Mouse (Mus musculus): ENCODE results near the gene Gm6899.

Gm6899 gene

DNA sequence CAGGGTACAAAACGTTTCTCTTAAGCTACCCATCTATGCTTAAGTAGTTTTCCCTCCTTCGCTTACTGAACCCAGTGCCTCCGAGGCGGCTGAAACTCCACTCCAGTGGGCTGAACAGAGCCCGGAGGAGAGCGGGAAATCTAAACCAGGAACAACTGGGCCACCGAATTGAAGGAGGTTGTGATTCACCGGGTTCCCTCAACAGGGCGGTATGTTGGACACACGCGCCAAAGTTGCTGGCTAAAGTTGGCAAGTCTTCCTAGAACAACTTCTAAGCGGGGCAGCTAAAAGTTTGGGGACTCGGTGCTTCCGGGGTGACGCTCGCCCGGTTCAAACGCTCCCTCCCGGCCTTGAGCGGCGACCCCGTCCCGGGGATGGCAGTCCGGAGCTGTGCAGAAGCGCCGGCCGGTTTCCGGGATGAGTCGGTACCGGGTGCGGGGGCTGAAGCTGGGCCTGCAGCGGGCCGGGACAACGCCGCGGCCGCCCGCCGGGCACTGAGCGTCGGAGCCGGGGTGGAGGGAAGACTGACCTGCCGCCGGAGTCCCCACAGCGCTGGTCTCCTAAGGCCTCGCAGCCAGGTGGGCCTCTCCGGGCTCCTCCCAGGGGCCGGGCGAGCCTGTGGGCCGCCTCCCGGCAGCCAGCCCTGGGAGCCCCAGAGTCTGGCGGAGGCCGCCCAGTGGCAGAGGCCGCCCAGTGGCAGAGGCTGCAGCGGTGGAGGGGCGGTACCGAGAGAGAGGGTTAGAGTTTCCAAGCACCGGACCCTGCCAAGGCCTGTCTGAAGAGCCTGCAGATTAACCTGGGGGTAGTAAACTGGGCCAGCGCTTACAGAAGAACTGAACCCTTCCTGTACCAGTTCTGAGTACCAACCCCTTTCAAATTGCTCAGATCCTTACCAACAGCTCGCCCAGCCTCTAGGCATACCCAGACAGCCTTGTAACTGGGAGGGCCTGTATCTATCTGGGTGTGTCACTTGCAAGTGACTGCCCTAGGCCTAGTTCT, at the start of gene Gm6899, which contains the start of gene Vrk2:
TSS of gene Gm6899 (plus strand) at position 181 of the 999 bp plus-strand sequence.
TSS of gene Vrk2 (minus strand) at position 939 of the 999 bp plus-strand sequence.
- no peak for DNase-seq (ENCODE audit: low read depth, low spot score)

- DNase-seq (ENCODE audit: low read depth, low spot score), result no peak
Observed at GRCm38 (mm10) chr11:26551551-26551950, 41.5 kb upstream of the Gm6899 start.

DNA sequence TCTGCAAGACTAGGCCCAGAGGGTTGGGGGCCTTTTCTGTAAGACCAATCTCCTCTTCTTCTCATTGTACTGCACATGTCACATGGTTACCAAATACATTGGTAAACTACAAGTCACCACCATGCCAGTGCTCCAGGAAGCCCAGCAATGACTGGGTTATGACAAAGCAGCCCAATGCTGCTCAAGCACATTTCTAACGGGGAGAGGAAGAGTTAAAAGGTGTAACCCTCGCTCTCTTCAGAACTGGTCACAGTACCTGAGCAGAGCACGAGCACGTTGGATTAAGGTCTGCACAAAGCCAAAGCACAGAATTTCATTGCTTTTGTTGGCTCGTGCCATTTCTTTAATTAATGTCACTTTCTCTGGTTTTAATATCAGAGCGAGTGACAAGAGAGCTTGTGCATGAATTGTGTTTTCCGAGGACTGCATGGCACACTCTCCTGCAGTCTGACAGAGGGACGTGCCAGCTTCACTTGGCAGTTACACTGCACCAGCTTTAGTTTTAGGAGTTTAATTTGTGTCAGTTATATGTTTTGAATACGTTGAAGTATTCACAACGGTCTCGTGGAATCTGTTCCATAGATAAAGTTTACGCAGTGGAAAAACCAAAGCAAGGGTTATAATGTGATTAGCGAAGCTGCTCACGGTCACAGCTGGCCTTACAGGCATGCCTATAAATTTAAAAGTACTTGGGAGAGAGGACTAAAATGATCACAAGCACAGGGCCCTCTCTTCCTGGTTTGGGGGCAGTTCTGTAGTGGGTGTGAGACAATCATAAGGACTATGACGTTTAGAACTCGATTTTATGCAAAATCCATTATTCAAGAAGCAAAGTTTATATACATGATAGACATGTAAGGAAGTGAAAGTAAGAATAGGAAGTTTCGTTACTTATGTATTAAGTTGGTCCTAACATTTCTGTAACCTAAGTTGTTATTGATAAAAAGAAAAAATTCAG, 7.4 kb upstream of the Gm6899 start:
- DNase-seq (ENCODE audit: low read depth, low spot score), result no peak

DNA sequence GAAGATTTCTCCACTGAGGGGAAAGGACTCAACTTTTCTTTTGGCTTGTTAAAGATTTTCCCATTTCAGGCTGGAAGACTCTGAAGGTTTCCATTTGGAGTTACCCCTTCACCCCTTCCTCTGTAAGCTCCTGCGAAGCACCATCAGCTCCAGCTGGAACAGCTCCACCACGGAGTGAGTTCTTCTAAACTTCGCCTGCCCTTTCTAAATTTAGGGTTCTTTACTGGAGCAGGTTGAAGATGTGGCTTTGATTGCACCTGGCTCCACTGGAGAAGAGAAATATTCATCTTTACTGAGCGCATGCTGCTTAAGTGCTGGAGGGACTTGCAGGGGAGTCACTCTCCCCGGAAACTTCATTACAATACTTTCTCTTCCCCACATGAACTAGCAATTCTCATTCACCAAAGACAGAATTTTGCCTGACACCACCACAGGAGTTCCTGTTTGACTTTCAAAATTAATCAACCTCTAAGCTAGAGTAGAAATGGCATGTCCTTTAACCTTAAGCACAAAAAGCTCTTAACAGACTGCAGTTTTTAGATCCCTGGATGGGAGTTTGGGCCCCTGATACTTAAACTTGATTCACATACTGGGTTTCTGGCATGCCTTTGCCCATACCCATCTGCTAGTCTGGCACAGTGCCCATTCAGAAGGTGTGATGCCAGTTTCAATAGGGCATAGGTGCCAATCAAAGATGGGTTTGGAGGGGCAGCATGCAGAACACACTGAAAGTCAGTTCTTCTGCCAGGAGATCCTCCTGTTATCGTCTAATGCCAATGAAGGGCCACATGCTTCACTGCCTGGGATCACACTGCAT, 6.5 kb upstream of the Gm6899 start:
- DNase-seq (ENCODE audit: low read depth, low spot score), result no peak

DNA sequence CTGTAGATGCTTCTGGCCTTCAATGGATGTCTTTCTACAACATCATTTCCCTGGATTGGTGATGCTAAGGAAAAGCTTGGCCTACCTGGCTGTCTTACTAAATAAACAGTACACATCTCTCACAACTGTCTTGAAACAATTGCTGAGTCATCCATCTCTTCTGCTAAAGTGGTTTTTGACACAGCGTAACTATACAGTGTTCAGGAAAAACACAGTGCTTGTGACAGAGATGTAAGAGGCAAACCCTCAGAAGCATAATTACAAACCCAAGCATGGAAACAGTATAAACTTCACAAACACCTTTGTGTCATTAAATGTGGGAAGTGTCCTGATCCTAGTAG, 5.9 kb upstream of the Gm6899 start:
- no peak for DNase-seq (ENCODE audit: low read depth, low spot score)

- no peak for DNase-seq (ENCODE audit: low read depth, low spot score)
Observed at GRCm38 (mm10) chr11:26592395-26593053, 517 bp upstream of the Gm6899 start.

GRCm38 (mm10) chr11:26594487-26594886, 1.4 kb downstream of the Gm6899 start:
- no peak for DNase-seq (ENCODE audit: low read depth, low spot score)

DNA sequence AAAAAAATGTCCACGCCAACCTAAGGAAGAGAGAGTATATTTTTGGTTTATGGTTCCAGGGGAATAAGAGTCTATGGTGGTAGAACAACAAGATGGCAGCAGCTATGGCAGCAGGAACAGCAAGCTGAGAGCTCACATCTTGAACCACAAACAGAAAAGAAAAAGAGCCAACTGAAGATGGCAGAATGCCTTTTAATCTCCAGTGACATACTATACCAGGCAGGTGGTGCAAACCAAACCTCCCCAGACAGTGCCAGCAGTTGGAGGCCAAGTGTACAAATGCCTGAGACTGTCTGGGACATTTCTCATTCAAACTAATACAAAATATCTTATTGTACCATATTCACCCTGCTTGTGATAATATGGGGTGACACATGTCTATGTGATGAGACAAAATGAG, 3.1 kb downstream of the Gm6899 start:
- DNase-seq (ENCODE audit: low read depth, low spot score), result no peak

DNA sequence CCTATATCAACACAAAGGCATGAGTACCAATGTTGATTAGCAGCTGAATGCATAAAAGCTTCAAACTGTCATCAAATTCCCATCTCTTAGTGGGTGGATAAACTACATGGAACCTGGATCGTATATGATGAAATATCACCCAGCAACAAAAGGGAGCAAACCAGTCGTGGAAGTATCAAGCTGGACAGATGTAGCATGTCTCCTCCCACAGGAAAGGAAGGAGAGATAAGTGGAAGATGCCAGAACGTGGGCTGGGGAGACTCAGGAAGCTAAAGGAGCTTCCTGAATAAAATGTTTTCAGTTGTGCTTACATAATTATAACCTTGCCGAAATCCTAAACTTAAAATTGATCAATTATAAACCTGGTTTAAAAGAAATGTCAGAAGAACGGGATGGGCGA, 4.1 kb downstream of the Gm6899 start:
- DNase-seq (ENCODE audit: low read depth, low spot score), result no peak

DNA sequence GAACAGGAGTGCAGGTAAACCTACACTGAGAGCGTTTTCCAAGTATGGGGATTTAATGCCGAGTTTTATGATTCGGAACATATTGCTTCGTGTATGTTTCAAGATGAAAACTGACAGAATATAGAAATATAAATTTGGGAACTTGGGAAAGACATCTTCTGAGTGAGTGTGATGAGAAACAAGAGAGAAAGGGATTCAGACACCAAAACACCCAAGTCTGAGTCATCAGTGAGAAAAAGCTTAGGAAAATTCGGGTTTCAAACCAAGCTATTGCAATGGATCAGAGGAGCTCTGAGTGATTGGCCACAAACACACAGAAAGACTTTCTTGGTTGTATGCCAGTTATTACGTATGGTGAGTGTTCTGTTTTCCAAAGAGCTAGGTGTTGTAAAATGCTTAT, 4.7 kb downstream of the Gm6899 start:
- DNase-seq (ENCODE audit: low read depth, low spot score), result no peak

DNA sequence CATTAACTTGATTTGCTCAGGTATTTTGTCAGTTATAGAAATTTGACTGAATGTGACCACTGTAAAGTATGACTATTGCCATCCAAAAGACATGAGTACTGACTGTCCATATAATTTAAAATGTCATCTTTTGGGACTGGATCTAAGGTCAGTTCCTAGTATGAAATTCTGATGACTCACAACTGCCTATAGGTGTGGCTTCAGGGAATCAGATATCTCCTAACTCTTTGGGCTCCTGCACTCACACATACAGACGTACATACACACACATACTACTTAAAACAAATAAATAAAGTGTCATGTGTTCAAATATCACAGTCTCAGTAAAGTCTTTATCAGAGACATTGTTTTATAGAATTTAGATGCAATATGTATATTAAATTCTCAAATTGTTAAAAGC, 5.8 kb downstream of the Gm6899 start:
- DNase-seq (ENCODE audit: low read depth, low spot score), result no peak

DNA sequence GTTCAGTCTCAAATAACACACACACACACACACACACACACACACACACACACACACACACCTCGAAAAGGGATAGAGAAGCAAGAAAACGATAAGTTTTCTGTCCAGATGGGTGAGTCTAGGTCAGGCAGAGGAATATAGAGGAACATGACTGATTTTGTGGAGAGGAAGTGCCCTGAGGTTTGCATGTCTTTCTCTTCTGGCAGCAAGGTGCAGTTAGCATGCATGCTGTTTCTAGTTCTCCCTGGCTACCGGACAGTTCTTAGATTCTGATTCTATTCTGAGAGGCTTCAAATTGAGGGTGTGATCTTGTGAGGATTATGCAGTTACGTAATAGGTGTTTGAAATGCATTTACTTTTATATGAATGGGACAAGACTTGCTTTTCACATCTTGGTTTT, 7.7 kb downstream of the Gm6899 start:
- peak; percentile 68 for DNase-seq (ENCODE audit: low read depth, low spot score)

DNA sequence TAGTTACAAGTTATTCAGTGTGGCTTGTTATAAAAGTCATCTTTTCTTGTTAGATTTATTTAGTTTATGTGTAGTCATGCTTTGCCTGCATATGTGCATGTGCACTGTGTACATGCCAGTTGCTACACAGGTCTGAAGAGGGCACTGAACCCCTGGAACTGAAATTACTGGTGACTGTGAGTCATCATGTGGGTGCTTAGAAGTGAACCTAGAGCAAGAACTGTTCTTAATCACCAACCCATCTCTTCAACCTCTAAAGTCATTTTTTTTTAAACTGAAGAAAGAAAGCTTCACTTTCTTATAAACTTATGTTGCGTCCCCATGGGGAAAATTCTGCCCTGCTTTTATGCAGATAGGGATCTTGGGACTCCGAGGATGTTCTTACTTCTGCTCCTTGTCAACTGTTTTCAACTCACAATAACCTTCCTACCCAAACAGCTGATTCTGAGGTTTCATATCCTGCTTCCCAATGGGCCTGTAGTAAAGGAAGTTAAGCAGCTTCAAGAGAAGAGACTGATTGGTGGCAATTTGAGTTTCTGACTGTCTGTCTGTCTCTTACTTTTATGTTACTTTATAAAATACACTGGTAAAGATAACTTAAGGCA, 8.6 kb downstream of the Gm6899 start:
- DNase-seq (ENCODE audit: low read depth, low spot score), result no peak

GRCm38 (mm10) chr11:26604061-26604655, 11.1 kb downstream of the Gm6899 start:
- DNase-seq (ENCODE audit: low read depth, low spot score), result no peak

- DNase-seq (ENCODE audit: low read depth, low spot score), result peak; percentile 75
Observed at GRCm38 (mm10) chr11:26608795-26609194, 15.8 kb downstream of the Gm6899 start.

- no peak for DNase-seq (ENCODE audit: low read depth, low spot score)
Observed at GRCm38 (mm10) chr11:26618475-26619223, 25.6 kb downstream of the Gm6899 start.

GRCm38 (mm10) chr11:26622727-26623126, 29.7 kb downstream of the Gm6899 start:
- DNase-seq (ENCODE audit: low read depth, low spot score), result no peak

DNA sequence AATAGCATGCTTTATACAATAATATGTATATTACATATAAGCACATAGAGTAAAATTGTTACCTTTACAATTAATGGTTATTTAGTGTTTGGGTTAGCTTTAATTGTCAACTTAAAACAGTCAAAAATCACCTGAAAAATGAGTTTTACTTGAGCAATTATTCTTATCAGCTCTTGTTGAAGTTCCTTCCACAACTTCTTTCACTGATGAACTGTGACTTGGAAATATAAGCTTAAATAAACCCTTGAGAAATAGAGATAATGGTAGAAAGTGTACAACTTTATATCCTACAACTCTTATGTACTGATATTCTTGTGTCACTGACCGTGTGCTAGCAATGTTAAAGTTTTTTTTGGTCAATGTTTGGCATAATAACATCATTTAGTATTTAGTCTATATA, 43.2 kb downstream of the Gm6899 start:
- DNase-seq (ENCODE audit: low read depth, low spot score), result no peak

GRCm38 (mm10) chr11:26640314-26640785, 47.3 kb downstream of the Gm6899 start:
- DNase-seq (ENCODE audit: low read depth, low spot score), result peak; percentile 17
